Mouse (Mus musculus): ENCODE results near the gene Trim14. TPM values are rescaled to one million over a fixed set of nuclear protein-coding genes. Genes with fewer than 3 reads are reported as not detected.

Trim14 gene
- total and polyA plus RNA-seq, 2 experiments from 2014 or later, result 0.73 to 1.4 TPM

DNA sequence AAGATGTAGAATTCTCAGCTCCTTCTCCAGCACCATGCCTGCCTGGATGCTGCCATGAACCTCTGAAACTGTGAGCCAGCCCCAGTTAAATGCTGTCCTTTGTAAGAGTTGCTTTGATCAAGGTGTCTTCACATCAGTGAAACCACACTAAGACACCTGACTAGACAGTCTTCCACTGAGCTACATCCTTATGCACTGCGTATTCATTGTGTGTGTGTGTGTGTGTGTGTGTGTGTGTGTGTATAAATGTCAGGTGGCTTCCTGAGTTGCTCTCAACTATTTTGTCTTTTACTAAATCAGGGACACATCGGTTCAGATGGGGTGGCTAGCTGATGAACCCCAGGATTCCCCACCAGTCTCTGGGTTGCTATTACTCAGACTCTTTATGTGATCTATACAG, 56.9 kb downstream of the Trim14 start:
- Histone ChIP-seq H3K4me3 (ENCODE audit: low read depth, low read length) (no peak overlapping the region), H3K27ac (ENCODE audit: low read depth, low read length) (no peak overlapping the region), H3K9me3 (ENCODE audit: low read length) (no peaks in the 10 kb centered on the region), H3K27me3 (ENCODE audit: insufficient read depth, low read length) (no peaks in the 10 kb centered on the region), H3K36me3 (ENCODE audit: insufficient read depth) (peaks cover 12% of the 10 kb centered on the region), H3K9ac (no peak overlapping the region), H3K4me2 (ENCODE audit: low read depth) (no peak overlapping the region), H3K4me1 (ENCODE audit: insufficient read depth) (no peaks in the 10 kb centered on the region)
- no peak for TF ChIP-seq CTCF (IDR thresholded peaks at IDR 0.05; ENCODE audit: low read depth)
- DNase-seq, result no peak
- WGBS, result 100% methylated on average over 2 of the region's 2 CpGs
- ATAC-seq, result no peak

- H3K9ac ChIP-seq, result no peak overlapping the region
- no peaks in the 10 kb centered on the region for H3K4me1 ChIP-seq (ENCODE audit: insufficient read depth)
- no peaks in the 10 kb centered on the region for H3K9me3 ChIP-seq (ENCODE audit: low read length)
- WGBS, result 93% methylated on average over 5 of the region's 5 CpGs
- no peaks in the 10 kb centered on the region for H3K27me3 ChIP-seq (ENCODE audit: insufficient read depth, low read length)
- H3K27ac ChIP-seq (ENCODE audit: low read depth, low read length), result no peak overlapping the region
- TF ChIP-seq CTCF (IDR thresholded peaks at IDR 0.05; ENCODE audit: low read depth), result no peak
- peaks cover 39% of the 10 kb centered on the region for H3K36me3 ChIP-seq (ENCODE audit: insufficient read depth)
- DNase-seq, result no peak
- no peak overlapping the region for H3K4me2 ChIP-seq (ENCODE audit: low read depth)
- ATAC-seq, result no peak
- no peak overlapping the region for H3K4me3 ChIP-seq (ENCODE audit: low read depth, low read length)
Observed at GRCm38 (mm10) chr4:46475101-46475500, 60.8 kb downstream of the Trim14 start.

DNA sequence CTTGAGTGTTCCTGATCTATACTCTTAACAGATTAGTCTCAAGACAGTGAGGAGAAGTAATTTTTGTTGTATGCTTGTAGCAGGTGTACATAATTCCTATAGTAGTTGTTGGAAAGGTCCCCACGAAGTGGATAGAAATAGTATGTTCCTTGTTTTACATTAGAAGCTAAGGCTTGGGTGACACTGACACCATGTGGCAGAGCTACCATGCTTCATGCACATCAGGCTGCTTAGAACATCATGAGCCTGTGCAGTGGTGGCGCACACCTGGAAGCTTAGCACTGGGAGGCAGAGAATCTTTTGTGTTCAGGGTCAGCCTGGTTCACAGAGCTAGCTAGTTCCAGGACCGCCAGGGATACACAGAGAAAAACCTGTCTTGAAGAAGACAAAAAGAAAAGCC, 70.2 kb downstream of the Trim14 start:
- ATAC-seq (peak; percentile 79), DNase-seq (peak; percentile 39)
- 71% methylated on average over 3 of the region's 3 CpGs for WGBS
- no peak overlapping the region for H3K4me3 ChIP-seq (ENCODE audit: low read depth, low read length)
- H3K27ac ChIP-seq (ENCODE audit: low read depth, low read length), result no peak overlapping the region
- H3K36me3 ChIP-seq (ENCODE audit: insufficient read depth), result peaks cover 49% of the 10 kb centered on the region
- no peak overlapping the region for H3K4me2 ChIP-seq (ENCODE audit: low read depth)
- H3K9ac ChIP-seq, result no peak overlapping the region
- TF ChIP-seq CTCF (IDR thresholded peaks at IDR 0.05; ENCODE audit: low read depth), result peak; percentile 64
- no peaks in the 10 kb centered on the region for H3K9me3 ChIP-seq (ENCODE audit: low read length)
- H3K4me1 ChIP-seq (ENCODE audit: insufficient read depth), result no peaks in the 10 kb centered on the region
- H3K27me3 ChIP-seq (ENCODE audit: insufficient read depth, low read length), result no peaks in the 10 kb centered on the region

DNA sequence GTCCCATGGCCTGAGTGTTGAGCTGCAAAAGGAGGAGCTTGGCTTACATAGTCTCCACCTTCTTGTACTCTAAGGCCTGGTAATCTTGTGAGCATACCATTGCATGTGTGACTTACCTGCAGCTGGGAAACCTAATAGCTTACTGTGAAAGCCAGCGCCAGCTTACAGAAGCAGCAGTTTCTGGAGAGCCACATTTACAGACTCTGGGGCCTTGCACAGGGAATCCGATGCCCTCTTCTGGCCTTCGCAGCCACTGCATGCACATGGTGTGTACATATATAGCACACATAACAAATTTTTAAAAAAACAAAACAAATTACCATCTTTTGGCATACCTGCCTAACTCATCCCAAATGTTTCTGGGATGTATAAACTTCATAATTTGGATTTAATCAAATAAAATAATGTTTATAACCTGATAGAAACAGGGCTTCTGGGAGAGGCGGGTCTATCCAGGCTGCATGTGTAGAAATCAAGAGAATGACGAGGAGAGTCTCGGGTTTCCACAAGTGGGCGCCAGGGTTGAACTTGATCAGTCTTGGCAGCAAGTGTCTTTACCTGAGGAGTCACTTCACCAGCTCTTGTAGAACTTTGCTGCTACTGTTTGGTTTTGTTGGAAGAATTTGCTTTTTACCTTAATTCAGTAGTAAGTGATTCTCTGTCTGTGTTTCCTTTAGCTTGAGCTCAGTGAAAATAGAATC, 72.7 kb downstream of the Trim14 start:
- H3K9ac ChIP-seq, result no peak overlapping the region
- no peaks in the 10 kb centered on the region for H3K9me3 ChIP-seq (ENCODE audit: low read length)
- no peak overlapping the region for H3K4me2 ChIP-seq (ENCODE audit: low read depth)
- peak; percentile 63 for TF ChIP-seq CTCF (IDR thresholded peaks at IDR 0.05; ENCODE audit: low read depth)
- no peak overlapping the region for H3K4me3 ChIP-seq (ENCODE audit: low read depth, low read length)
- no peak overlapping the region for H3K27ac ChIP-seq (ENCODE audit: low read depth, low read length)
- DNase-seq (peak; percentile 39), ATAC-seq (peak; percentile 71; the same call in 1 of the 2 replicates)
- peaks cover 34% of the 10 kb centered on the region for H3K36me3 ChIP-seq (ENCODE audit: insufficient read depth)
- 76% methylated on average over 7 of the region's 7 CpGs for WGBS
- H3K27me3 ChIP-seq (ENCODE audit: insufficient read depth, low read length), result no peaks in the 10 kb centered on the region
- H3K4me1 ChIP-seq (ENCODE audit: insufficient read depth), result no peaks in the 10 kb centered on the region

DNA sequence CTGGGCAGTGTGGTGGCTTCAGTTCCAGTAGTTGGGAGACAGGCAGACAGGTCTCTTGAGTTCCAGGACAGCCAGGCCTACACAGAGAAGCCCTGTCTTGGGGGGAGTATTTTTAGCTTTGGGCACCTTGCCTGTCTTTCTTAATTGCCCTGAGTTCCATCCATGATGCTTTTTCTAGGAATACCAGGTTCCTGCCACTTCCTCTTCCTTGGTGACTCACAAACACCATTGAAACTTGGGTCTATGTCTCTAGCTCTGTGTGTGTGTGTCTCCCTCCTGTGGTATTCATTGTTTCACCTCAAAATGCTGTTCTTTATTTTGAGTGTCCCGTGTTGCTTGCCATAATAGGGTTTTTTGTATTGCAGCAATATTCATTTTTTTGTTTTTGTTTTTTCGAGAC, 77.5 kb downstream of the Trim14 start:
- Histone ChIP-seq H3K27ac (ENCODE audit: low read depth, low read length) (no peak overlapping the region), H3K4me3 (ENCODE audit: low read depth, low read length) (no peak overlapping the region), H3K4me1 (ENCODE audit: insufficient read depth) (peaks cover 14% of the 10 kb centered on the region), H3K9me3 (ENCODE audit: low read length) (no peaks in the 10 kb centered on the region), H3K27me3 (ENCODE audit: insufficient read depth, low read length) (no peaks in the 10 kb centered on the region), H3K36me3 (ENCODE audit: insufficient read depth) (no peaks in the 10 kb centered on the region; the same call in 1 of the 2 replicates), H3K4me2 (ENCODE audit: low read depth) (no peak overlapping the region), H3K9ac (no peak overlapping the region)
- no peak for DNase-seq
- ATAC-seq, result no peak
- TF ChIP-seq CTCF (IDR thresholded peaks at IDR 0.05; ENCODE audit: low read depth), result peak; percentile 21; the same call in 1 of the 2 replicates
- 83% methylated on average over 2 of the region's 2 CpGs for WGBS

DNA sequence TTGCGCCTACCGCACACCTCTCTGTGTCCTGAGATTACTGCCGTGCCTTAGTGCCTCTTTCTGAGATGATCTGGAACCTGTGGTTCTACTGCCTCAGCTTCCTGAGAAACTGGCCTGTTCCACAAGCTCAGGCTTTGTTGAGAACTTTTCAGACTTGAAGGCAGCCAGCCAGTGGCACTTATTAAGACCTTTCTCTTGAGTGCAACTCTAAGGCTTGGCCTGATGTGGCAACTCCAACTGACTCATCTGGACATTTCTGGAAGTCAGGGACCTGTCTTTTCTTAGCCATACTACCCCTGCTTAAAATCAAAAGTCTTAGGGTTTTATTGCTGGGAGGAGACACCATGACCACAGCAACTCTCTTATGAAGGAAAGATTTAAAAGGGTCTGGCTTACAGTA, 78.8 kb downstream of the Trim14 start:
- WGBS, result 97% methylated on average over 3 of the region's 3 CpGs
- no peak for ATAC-seq

GRCm38 (mm10) chr4:46456762-46457161, 79.2 kb downstream of the Trim14 start:
- 91% methylated on average over 4 of the region's 4 CpGs for WGBS

More for the DNA sequence above, 78.8 kb downstream of the Trim14 start:
- no peak for DNase-seq
- Histone ChIP-seq H3K4me1 (ENCODE audit: insufficient read depth) (peaks cover 21% of the 10 kb centered on the region), H3K4me3 (ENCODE audit: low read depth, low read length) (no peak overlapping the region), H3K4me2 (ENCODE audit: low read depth) (no peak overlapping the region), H3K36me3 (ENCODE audit: insufficient read depth) (no peaks in the 10 kb centered on the region), H3K9me3 (ENCODE audit: low read length) (no peaks in the 10 kb centered on the region), H3K27ac (ENCODE audit: low read depth, low read length) (no peak overlapping the region), H3K27me3 (ENCODE audit: insufficient read depth, low read length) (no peaks in the 10 kb centered on the region), H3K9ac (no peak overlapping the region)
- TF ChIP-seq CTCF (IDR thresholded peaks at IDR 0.05; ENCODE audit: low read depth), result no peak

More at GRCm38 (mm10) chr4:46456762-46457161, 79.2 kb downstream of the Trim14 start:
- no peak for ATAC-seq
- H3K4me2 ChIP-seq (ENCODE audit: low read depth), result no peak overlapping the region
- DNase-seq, result no peak
- no peak overlapping the region for H3K27ac ChIP-seq (ENCODE audit: low read depth, low read length)
- no peak overlapping the region for H3K9ac ChIP-seq
- H3K36me3 ChIP-seq (ENCODE audit: insufficient read depth), result no peaks in the 10 kb centered on the region
- H3K4me1 ChIP-seq (ENCODE audit: insufficient read depth), result peaks cover 21% of the 10 kb centered on the region
- no peaks in the 10 kb centered on the region for H3K27me3 ChIP-seq (ENCODE audit: insufficient read depth, low read length)
- TF ChIP-seq CTCF (IDR thresholded peaks at IDR 0.05; ENCODE audit: low read depth), result no peak
- no peaks in the 10 kb centered on the region for H3K9me3 ChIP-seq (ENCODE audit: low read length)
- H3K4me3 ChIP-seq (ENCODE audit: low read depth, low read length), result no peak overlapping the region
